Mouse (Mus musculus): ENCODE measurements around the gene Sirt2.

- TF ChIP-seq POLR2A (IDR thresholded peaks at IDR 0.05; ENCODE audit: borderline replicate concordance, insufficient read depth, low read length) (no peak), CTCF (IDR thresholded peaks at IDR 0.05; ENCODE audit: borderline replicate concordance, insufficient read depth, low read depth, low read length) (no peak)
Observed at GRCm38 (mm10) chr7:28775129-28775528, 8.6 kb downstream of the Sirt2 start.

All from cerebellum, adult 2 months (tissue).